Mouse (Mus musculus) adrenal gland, postnatal 36 days (tissue): ENCODE results near the gene Dok3. TPM values are rescaled to one million over a fixed set of nuclear protein-coding genes. Genes with fewer than 3 reads are reported as not detected.
"Not testable (repeated sequence)": the region's sequence is repeated elsewhere in the genome, so short reads cannot be mapped to it uniquely, and the experiment has no call there.

Source experiments
- DNase-seq, 2 experiments: peaks; one replicate each; pipeline ENCODE4 v3.0.0; 2021; ENCODE audit warnings: mixed read lengths in 1 of 2
- long read RNA-seq, 2 experiments: library from polyadenylated mRNA; stranded (forward); transcript quantifications; one replicate each; pipeline ENCODE4 v2.0.0; 2021; ENCODE audit warnings: borderline sequencing depth in 2 of 2
- total RNA-seq, 2 experiments: library from RNA; stranded (reverse); gene quantifications; 2 replicates each; pipeline ENCODE4 v1.2.3; 2021

Dok3 gene
- total RNA-seq, result 1 to 10 TPM; 2.3 to 4.6 TPM
- long read RNA-seq, experiment 1, partial matches to known transcripts, result 2 of 5 reads
- long read RNA-seq, experiment 1, other reads (novel, unspliced or antisense), result 0 of 5 reads
- long read RNA-seq, experiment 2, partial matches to known transcripts, result 0 of 3 reads
- long read RNA-seq, experiment 2, other reads (novel, unspliced or antisense), result 1 of 3 reads

GRCm38 (mm10) chr13:55529198-55529915 is at the start of gene Dok3:
Dok3 (minus strand) TSS chr13:55529296.
- DNase-seq, result no peak

GRCm38 (mm10) chr13:55578086-55578485 is 49.0 kb upstream of the Dok3 start:
- no peak for DNase-seq

- not testable (repeated sequence) for DNase-seq
These were observed 47.8 kb upstream of the Dok3 start for GRCm38 (mm10) chr13:55576872-55577271.

GRCm38 (mm10) chr13:55575932-55576331 is 46.8 kb upstream of the Dok3 start:
- DNase-seq, result no peak

- DNase-seq, result no peak
These were observed 45.2 kb upstream of the Dok3 start for GRCm38 (mm10) chr13:55574321-55574720.

GRCm38 (mm10) chr13:55573432-55573831 is 44.3 kb upstream of the Dok3 start, which contains the start of gene Tmed9:
Tmed9 (plus strand) TSS chr13:55573732.
- no peak for DNase-seq

- DNase-seq, result no peak
These were observed 42.9 kb upstream of the Dok3 start for GRCm38 (mm10) chr13:55571977-55572376.

GRCm38 (mm10) chr13:55571027-55571751 is 42.1 kb upstream of the Dok3 start, which contains the start of gene Fam193b:
Fam193b (minus strand) TSS chr13:55571120.
- DNase-seq, result peak; percentile 97 to 98

GRCm38 (mm10) chr13:55570286-55570973 is 41.3 kb upstream of the Dok3 start:
- DNase-seq, result peak; percentile 46 to 66

GRCm38 (mm10) chr13:55569726-55570285 is 40.7 kb upstream of the Dok3 start:
- DNase-seq, result peak; percentile 14 to 41

GRCm38 (mm10) chr13:55568524-55568923 is 39.4 kb upstream of the Dok3 start:
- DNase-seq, result not testable (repeated sequence)

GRCm38 (mm10) chr13:55567949-55568348 is 38.9 kb upstream of the Dok3 start:
- DNase-seq, result no peak

GRCm38 (mm10) chr13:55567001-55567400 is 37.9 kb upstream of the Dok3 start:
- no peak for DNase-seq

GRCm38 (mm10) chr13:55563266-55563879 is 34.3 kb upstream of the Dok3 start:
- no peak for DNase-seq

- no peak for DNase-seq
These were observed 28.4 kb upstream of the Dok3 start for GRCm38 (mm10) chr13:55557499-55557898.

- DNase-seq, result no peak
These were observed 26.8 kb upstream of the Dok3 start for GRCm38 (mm10) chr13:55555921-55556320.

GRCm38 (mm10) chr13:55549061-55549460 is 20.0 kb upstream of the Dok3 start:
- DNase-seq, result no peak

GRCm38 (mm10) chr13:55548426-55548825 is 19.3 kb upstream of the Dok3 start:
- peak; percentile 73 to 75 for DNase-seq

GRCm38 (mm10) chr13:55547916-55548315 is 18.8 kb upstream of the Dok3 start:
- no peak for DNase-seq

GRCm38 (mm10) chr13:55544792-55545191 is 15.7 kb upstream of the Dok3 start:
- no peak for DNase-seq

- DNase-seq, result no peak
These were observed 14.4 kb upstream of the Dok3 start for GRCm38 (mm10) chr13:55543447-55543846.

GRCm38 (mm10) chr13:55542891-55543290 is 13.8 kb upstream of the Dok3 start:
- no peak for DNase-seq
